Mouse (Mus musculus) MEL (cell line): ENCODE data around the gene Plrg1.

Experiments used
- CHD2 ChIP-seq: IDR thresholded peaks from 2 replicates; pipeline ENCODE4 v1.6.1; 2011; ENCODE audit warnings: low read length, improper control_type of control experiment
- CTCF ChIP-seq, 3 experiments: IDR thresholded peaks in 2 of 3; conservative IDR thresholded peaks in 1 of 3; 2 replicates each; pipeline ENCODE4 v1.5.1; 2011 to 2012; ENCODE audit warnings: low read length in 3 of 3, low read depth in 2 of 3, mild to moderate bottlenecking in 2 of 3, improper control_type of control experiment in 1 of 3, inconsistent platforms in 1 of 3, mixed read lengths in 1 of 3, moderate library complexity in 1 of 3; ENCODE audit not compliant: control insufficient read depth in 1 of 3, insufficient read depth in 1 of 3, poor library complexity in 1 of 3, severe bottlenecking in 1 of 3
- GATA1 ChIP-seq: IDR thresholded peaks from 2 replicates; pipeline ENCODE4 v1.6.1; 2011; ENCODE audit warnings: low read depth, low read length, improper control_type of control experiment
- MAFK ChIP-seq: IDR thresholded peaks from 2 replicates; pipeline ENCODE4 v1.6.1; 2011; ENCODE audit warnings: low read depth, mild to moderate bottlenecking, low read length, improper control_type of control experiment, borderline replicate concordance
- MEF2A ChIP-seq: IDR thresholded peaks from 2 replicates; pipeline ENCODE4 v1.6.1; 2014; ENCODE audit warnings: low read depth, mild to moderate bottlenecking, inconsistent platforms, low read length, improper control_type of control experiment; ENCODE audit not compliant: poor library complexity, insufficient replicate concordance, severe bottlenecking; ENCODE audit errors: extremely low read depth
- MXI1 ChIP-seq: IDR thresholded peaks from 2 replicates; pipeline ENCODE4 v1.6.1; 2011; ENCODE audit warnings: mild to moderate bottlenecking, low read depth, low read length, improper control_type of control experiment
- MYC ChIP-seq: IDR thresholded peaks from 2 replicates; pipeline ENCODE4 v1.6.1; 2011; ENCODE audit warnings: low read depth, mild to moderate bottlenecking, low read length, improper control_type of control experiment, moderate library complexity
- NRF1 ChIP-seq: IDR thresholded peaks from 2 replicates; pipeline ENCODE4 v1.6.1; 2014; ENCODE audit warnings: low read depth, mild to moderate bottlenecking, inconsistent platforms, low read length, improper control_type of control experiment, moderate library complexity; ENCODE audit not compliant: poor library complexity, insufficient read depth, severe bottlenecking
- POLR2A ChIP-seq, 2 experiments: IDR thresholded peaks; 2 replicates each; pipeline ENCODE4 v1.6.1; 2011 to 2012; ENCODE audit warnings: low read length in 2 of 2, mild to moderate bottlenecking in 2 of 2, control low read depth in 1 of 2, improper control_type of control experiment in 1 of 2, low read depth in 1 of 2, moderate library complexity in 1 of 2; ENCODE audit not compliant: control insufficient read depth in 1 of 2, insufficient read depth in 1 of 2, poor library complexity in 1 of 2
- USF2 ChIP-seq, 2 experiments: IDR thresholded peaks; 2 replicates each; pipeline ENCODE4 v1.6.1; 2011 to 2012; ENCODE audit warnings: improper control_type of control experiment in 2 of 2, low read length in 2 of 2, borderline replicate concordance in 1 of 2, inconsistent platforms in 1 of 2, low read depth in 1 of 2, mild to moderate bottlenecking in 1 of 2; ENCODE audit not compliant: insufficient read depth in 1 of 2
- ZNF384 ChIP-seq: IDR thresholded peaks from 2 replicates; pipeline ENCODE4 v1.6.1; 2012; ENCODE audit warnings: low read depth, mild to moderate bottlenecking, inconsistent platforms, low read length, improper control_type of control experiment

- TF ChIP-seq ZNF384, result no peak
- TF ChIP-seq MEF2A, result no peak
- TF ChIP-seq CTCF (IDR thresholded peaks at IDR 0.05 in 2 of 3, conservative IDR thresholded peaks at IDR 0.05 in 1 of 3; ENCODE audit: control insufficient read depth in 1 of 3, insufficient read depth in 1 of 3, low read depth in 2 of 3, low read length in 3 of 3, poor library complexity in 1 of 3, severe bottlenecking in 1 of 3), result no peak
- no peak for TF ChIP-seq MYC
- TF ChIP-seq MAFK, result no peak
- TF ChIP-seq POLR2A (IDR thresholded peaks at IDR 0.05; ENCODE audit: control insufficient read depth in 1 of 2, insufficient read depth in 1 of 2, low read depth in 1 of 2, low read length in 2 of 2, poor library complexity in 1 of 2), result no peak
- no peak for TF ChIP-seq GATA1
- no peak for TF ChIP-seq NRF1
- TF ChIP-seq USF2 (IDR thresholded peaks at IDR 0.05; ENCODE audit: borderline replicate concordance in 1 of 2, insufficient read depth in 1 of 2, low read depth in 1 of 2, low read length in 2 of 2), result no peak
- TF ChIP-seq CHD2, result no peak
- TF ChIP-seq MXI1, result no peak
These were observed 29.6 kb upstream of the Plrg1 start, which contains the start of gene Fga for GRCm38 (mm10) chr3:83025475-83026301.
